Mouse (Mus musculus): ENCODE measurements around the gene Rrad. TPM values are rescaled to one million over a fixed set of nuclear protein-coding genes. Genes with fewer than 3 reads are reported as not detected.

Rrad gene
- polyA plus RNA-seq, 1 experiment from 2014 or later = 1.5 TPM

DNA sequence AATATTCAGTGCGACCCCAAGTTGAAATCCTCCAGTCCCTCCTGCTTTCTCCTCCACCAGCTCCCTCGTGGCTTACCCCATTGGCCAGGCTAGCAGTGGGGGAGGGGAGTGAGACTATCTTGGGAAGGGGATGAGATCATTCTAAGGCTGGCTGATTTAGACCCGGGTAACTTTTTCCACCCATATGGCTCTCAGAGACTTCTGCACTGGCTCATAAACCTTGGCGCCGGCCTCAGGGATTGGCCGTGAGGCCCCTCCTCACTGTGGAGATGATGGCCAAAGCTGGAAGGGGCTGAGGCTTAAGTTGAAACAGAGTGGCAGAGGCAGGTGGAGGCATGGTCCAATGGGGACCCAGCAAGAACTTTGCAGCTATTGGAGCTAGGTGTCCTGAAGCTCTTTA is 24.8 kb downstream of the Rrad start:
- Histone ChIP-seq H3K36me3 (replicated peaks) (no peaks in the 10 kb centered on the region), H3K27me3 (ENCODE audit: poor library complexity, severe bottlenecking) (peaks cover 7% of the 10 kb centered on the region), H3K4me1 (peaks cover 20% of the 10 kb centered on the region), H3K4me3 (no peak overlapping the region), H3K9me3 (no peaks in the 10 kb centered on the region), H3K27ac (no peak overlapping the region)
- WGBS = 52% methylated on average over 6 of the region's 6 CpGs
- no peak for DNase-seq (ENCODE audit: extremely low spot score, low spot score)

GRCm38 (mm10) chr8:104603245-104603593 is 27.9 kb downstream of the Rrad start:
- H3K4me3 ChIP-seq = peak overlapping the region; percentile 43; the same call in 1 of the 2 replicates
- H3K36me3 ChIP-seq (replicated peaks) = no peaks in the 10 kb centered on the region
- WGBS = 65% methylated on average over 4 of the region's 4 CpGs
- no peaks in the 10 kb centered on the region for H3K9me3 ChIP-seq
- no peak overlapping the region for H3K27ac ChIP-seq
- H3K4me1 ChIP-seq = peaks cover 23% of the 10 kb centered on the region
- H3K27me3 ChIP-seq (ENCODE audit: poor library complexity, severe bottlenecking) = peaks cover 16% of the 10 kb centered on the region
- DNase-seq (ENCODE audit: extremely low spot score, low spot score) = no peak

- H3K4me3 ChIP-seq = peak overlapping the region; percentile 43
- DNase-seq (ENCODE audit: extremely low spot score, low spot score) = peak; percentile 85
- no peaks in the 10 kb centered on the region for H3K36me3 ChIP-seq (replicated peaks)
- H3K4me1 ChIP-seq = peaks cover 23% of the 10 kb centered on the region
- 20% methylated on average over 21 of the region's 21 CpGs for WGBS
- peaks cover 16% of the 10 kb centered on the region for H3K27me3 ChIP-seq (ENCODE audit: poor library complexity, severe bottlenecking)
- H3K27ac ChIP-seq = 0 out of 2 replicates have a peak overlapping the region, but pooled peaks have one; percentile 56
- no peaks in the 10 kb centered on the region for H3K9me3 ChIP-seq
Observed at GRCm38 (mm10) chr8:104602468-104603244, 28.5 kb downstream of the Rrad start.

DNA sequence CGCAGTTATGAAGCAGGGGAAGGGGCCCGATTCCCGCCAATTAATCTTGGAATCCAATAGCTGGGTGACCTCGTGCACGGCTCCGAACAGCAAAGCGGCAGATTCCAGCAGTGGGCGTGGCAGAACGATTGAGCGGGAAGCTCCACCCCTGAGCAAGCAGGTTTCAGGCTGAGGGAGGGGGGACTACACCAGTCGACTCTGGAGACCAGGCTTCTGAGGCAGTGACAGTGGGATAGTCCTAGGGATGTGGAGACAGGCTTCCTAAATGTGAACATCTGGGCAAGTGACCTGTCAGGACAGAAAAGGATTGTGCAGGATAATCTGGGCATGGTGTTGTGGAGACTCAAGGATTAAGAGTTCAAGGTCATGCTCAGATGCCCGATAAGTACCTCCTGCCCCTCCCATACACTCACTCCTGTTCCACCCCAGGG is 29.2 kb downstream of the Rrad start:
- peak overlapping the region; percentile 43 for H3K4me3 ChIP-seq
- WGBS = 1% methylated on average over 12 of the region's 12 CpGs
- peak; percentile 37 for DNase-seq (ENCODE audit: extremely low spot score, low spot score)
- peaks cover 16% of the 10 kb centered on the region for H3K27me3 ChIP-seq (ENCODE audit: poor library complexity, severe bottlenecking)
- H3K4me1 ChIP-seq = peaks cover 23% of the 10 kb centered on the region
- no peaks in the 10 kb centered on the region for H3K9me3 ChIP-seq
- H3K36me3 ChIP-seq (replicated peaks) = peaks cover 4% of the 10 kb centered on the region
- no peak overlapping the region for H3K27ac ChIP-seq

DNA sequence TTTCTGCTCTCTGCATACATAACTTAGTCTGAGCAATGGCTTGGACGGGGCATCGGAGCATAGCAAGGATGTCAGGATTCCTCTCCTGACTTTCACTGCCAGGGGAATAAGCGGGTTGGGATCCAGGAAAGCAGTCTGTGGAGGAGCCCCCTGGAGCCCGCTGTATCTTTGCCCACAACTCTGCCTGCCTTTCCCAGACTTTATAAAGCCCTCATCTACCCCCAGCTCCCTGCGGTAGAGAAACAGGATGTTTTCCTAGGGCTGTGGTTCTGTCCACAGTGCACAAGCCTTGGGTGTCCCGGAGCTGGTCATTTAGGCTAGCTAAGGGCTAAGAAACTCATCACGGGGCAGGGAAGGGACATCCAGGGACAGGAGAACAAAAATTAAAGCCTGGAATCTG is 29.7 kb downstream of the Rrad start:
- WGBS = 30% methylated on average over 7 of the region's 7 CpGs
- peak overlapping the region; percentile 43; the same call in 1 of the 2 replicates for H3K4me3 ChIP-seq
- DNase-seq (ENCODE audit: extremely low spot score, low spot score) = no peak
- no peaks in the 10 kb centered on the region for H3K9me3 ChIP-seq
- peaks cover 23% of the 10 kb centered on the region for H3K4me1 ChIP-seq
- H3K36me3 ChIP-seq (replicated peaks) = peaks cover 10% of the 10 kb centered on the region
- H3K27me3 ChIP-seq (ENCODE audit: poor library complexity, severe bottlenecking) = peaks cover 16% of the 10 kb centered on the region
- H3K27ac ChIP-seq = peak overlapping the region; percentile 40

DNA sequence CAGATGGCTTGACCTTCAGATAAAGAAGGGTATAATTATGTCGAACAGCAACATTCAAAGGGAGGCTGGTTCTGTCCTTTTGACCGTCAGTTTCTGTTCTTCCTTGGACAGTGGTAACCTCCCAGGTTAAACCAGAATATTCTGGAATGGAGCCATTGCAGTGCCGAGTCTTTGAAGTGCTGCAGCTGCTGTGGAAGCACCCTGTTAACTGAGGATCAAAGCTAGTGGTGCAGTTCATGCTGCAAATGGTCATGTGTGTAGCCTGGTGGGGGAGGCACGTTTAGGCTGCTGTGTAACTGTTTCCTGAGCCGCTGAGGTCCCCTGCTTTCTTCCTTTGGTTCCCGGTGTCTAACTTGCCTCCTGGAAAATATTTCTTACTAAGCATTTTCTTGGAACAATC is 32.6 kb downstream of the Rrad start:
- WGBS = 84% methylated on average over 6 of the region's 6 CpGs
- Histone ChIP-seq H3K27me3 (ENCODE audit: poor library complexity, severe bottlenecking) (peaks cover 16% of the 10 kb centered on the region), H3K27ac (no peak overlapping the region), H3K4me3 (no peak overlapping the region), H3K36me3 (replicated peaks) (peaks cover 39% of the 10 kb centered on the region), H3K4me1 (peaks cover 20% of the 10 kb centered on the region), H3K9me3 (no peaks in the 10 kb centered on the region)
- no peak for DNase-seq (ENCODE audit: extremely low spot score, low spot score)

- DNase-seq (ENCODE audit: extremely low spot score, low spot score) = no peak
- WGBS = 90% methylated on average over 6 of the region's 6 CpGs
- Histone ChIP-seq H3K4me3 (no peak overlapping the region), H3K27ac (no peak overlapping the region), H3K4me1 (peaks cover 17% of the 10 kb centered on the region), H3K27me3 (ENCODE audit: poor library complexity, severe bottlenecking) (peaks cover 16% of the 10 kb centered on the region), H3K36me3 (replicated peaks) (peaks cover 41% of the 10 kb centered on the region), H3K9me3 (no peaks in the 10 kb centered on the region)
Observed at GRCm38 (mm10) chr8:104597656-104598055, 33.5 kb downstream of the Rrad start.

- Histone ChIP-seq H3K9me3 (no peaks in the 10 kb centered on the region), H3K4me3 (no peak overlapping the region), H3K27me3 (ENCODE audit: poor library complexity, severe bottlenecking) (peaks cover 5% of the 10 kb centered on the region), H3K27ac (no peak overlapping the region), H3K4me1 (peaks cover 15% of the 10 kb centered on the region), H3K36me3 (replicated peaks) (peaks cover 41% of the 10 kb centered on the region)
- WGBS = 91% methylated on average over 21 of the region's 21 CpGs
- DNase-seq (ENCODE audit: extremely low spot score, low spot score) = no peak
Observed at GRCm38 (mm10) chr8:104595773-104596536, 35.2 kb downstream of the Rrad start.

GRCm38 (mm10) chr8:104594611-104595362 is 36.3 kb downstream of the Rrad start:
- 96% methylated on average over 19 of the region's 19 CpGs for WGBS
- DNase-seq (ENCODE audit: extremely low spot score, low spot score) = no peak
- H3K27ac ChIP-seq = no peak overlapping the region

GRCm38 (mm10) chr8:104593536-104594325 is 37.4 kb downstream of the Rrad start:
- 96% methylated on average over 31 of the region's 31 CpGs for WGBS
- no peak for DNase-seq (ENCODE audit: extremely low spot score, low spot score)
- no peaks in the 10 kb centered on the region for H3K27me3 ChIP-seq (ENCODE audit: poor library complexity, severe bottlenecking)
- no peak overlapping the region for H3K4me3 ChIP-seq
- no peak overlapping the region for H3K27ac ChIP-seq
- H3K36me3 ChIP-seq (replicated peaks) = peaks cover 41% of the 10 kb centered on the region
- peaks cover 18% of the 10 kb centered on the region for H3K4me1 ChIP-seq
- H3K9me3 ChIP-seq = no peaks in the 10 kb centered on the region

More at GRCm38 (mm10) chr8:104594611-104595362, 36.3 kb downstream of the Rrad start:
- no peaks in the 10 kb centered on the region for H3K9me3 ChIP-seq
- no peak overlapping the region for H3K4me3 ChIP-seq
- peaks cover 18% of the 10 kb centered on the region for H3K4me1 ChIP-seq
- no peaks in the 10 kb centered on the region for H3K27me3 ChIP-seq (ENCODE audit: poor library complexity, severe bottlenecking)
- H3K36me3 ChIP-seq (replicated peaks) = peaks cover 41% of the 10 kb centered on the region

GRCm38 (mm10) chr8:104592566-104592965 is 38.6 kb downstream of the Rrad start:
- Histone ChIP-seq H3K9me3 (no peaks in the 10 kb centered on the region), H3K36me3 (replicated peaks) (peaks cover 41% of the 10 kb centered on the region), H3K4me3 (peak overlapping the region; percentile 85), H3K27ac (no peak overlapping the region), H3K4me1 (peaks cover 18% of the 10 kb centered on the region), H3K27me3 (ENCODE audit: poor library complexity, severe bottlenecking) (no peaks in the 10 kb centered on the region)
- DNase-seq (ENCODE audit: extremely low spot score, low spot score) = no peak
- WGBS = 83% methylated on average over 6 of the region's 6 CpGs

GRCm38 (mm10) chr8:104591856-104592255 is 39.3 kb downstream of the Rrad start:
- no peak for DNase-seq (ENCODE audit: extremely low spot score, low spot score)
- WGBS = 6% methylated on average over 9 of the region's 9 CpGs
- H3K9me3 ChIP-seq = no peaks in the 10 kb centered on the region

More at GRCm38 (mm10) chr8:104591856-104592255, 39.3 kb downstream of the Rrad start:
- Histone ChIP-seq H3K27ac (peak overlapping the region; percentile 92), H3K4me1 (peaks cover 18% of the 10 kb centered on the region), H3K4me3 (peak overlapping the region; percentile 85), H3K27me3 (ENCODE audit: poor library complexity, severe bottlenecking) (no peaks in the 10 kb centered on the region), H3K36me3 (replicated peaks) (peaks cover 36% of the 10 kb centered on the region)
